Mouse (Mus musculus): Measurements from ENCODE around the gene Polr1e.

DNA sequence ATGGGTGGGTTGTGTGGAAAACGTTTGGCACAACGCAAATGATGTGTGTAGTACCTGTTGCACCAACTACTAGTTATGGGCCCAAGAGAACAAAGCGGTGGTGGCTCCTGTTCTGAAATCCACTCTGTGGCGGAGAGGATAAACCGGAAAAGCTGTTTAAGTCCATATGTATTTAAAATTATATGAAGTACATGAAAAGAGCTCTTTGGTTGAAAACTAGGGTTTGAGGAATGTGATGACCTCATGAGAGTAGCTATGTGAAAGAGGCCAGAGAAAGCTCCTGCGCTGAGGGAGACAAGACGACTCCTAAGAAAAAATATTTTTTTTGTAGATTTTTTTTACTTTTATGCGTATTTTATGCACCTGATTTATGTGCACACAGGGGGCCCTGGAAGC, 66.5 kb downstream of the Polr1e start:
- TF ChIP-seq CTCF (IDR thresholded peaks at IDR 0.05; ENCODE audit: borderline replicate concordance, extremely low read depth, insufficient read depth, insufficient read length) (no peak), POLR2A (IDR thresholded peaks at IDR 0.05; ENCODE audit: borderline replicate concordance, extremely low read depth, insufficient read depth, insufficient read length, poor library complexity, severe bottlenecking) (no peak)
